Mouse (Mus musculus) kidney, adult 2 months (tissue): ENCODE data around the gene Cacna2d1.

ENCODE experiments used
- CTCF ChIP-seq: fragments of 200-500 bp; conservative IDR thresholded peaks from 2 replicates; pipeline ENCODE4 v1.5.1; 2011; ENCODE audit warnings: low read depth, mild to moderate bottlenecking, control low read depth, low read length, moderate library complexity, mixed read lengths; ENCODE audit not compliant: insufficient read depth, insufficient read length
- POLR2A ChIP-seq: fragments of 200-500 bp; IDR thresholded peaks from one replicate; pipeline ENCODE4 v1.6.1; 2011; ENCODE audit warnings: low read depth, low read length, control low read depth

GRCm38 (mm10) chr5:16000917-16001316 lies 66.4 kb downstream of the Cacna2d1 start:
- TF ChIP-seq CTCF: no peak
- TF ChIP-seq POLR2A: no peak
